Mouse (Mus musculus): ENCODE measurements around the gene Cox4i2. TPM values are rescaled to one million over a fixed set of nuclear protein-coding genes. Genes with fewer than 3 reads are reported as not detected.

Gene Cox4i2
- polyA plus RNA-seq, 1 experiment, result not detected

GRCm38 (mm10) chr2:152775357-152775756 is 21.4 kb downstream of the Cox4i2 start:
- no peak overlapping the region for H3K27ac ChIP-seq (ENCODE audit: insufficient read depth, low read depth, low read length)
- TF ChIP-seq CTCF (IDR thresholded peaks at IDR 0.05; ENCODE audit: insufficient read depth, low read depth, low read length) (no peak), POLR2A (IDR thresholded peaks at IDR 0.05; ENCODE audit: insufficient read depth, low read depth, low read length) (no peak)
- H3K4me3 ChIP-seq (ENCODE audit: insufficient read depth, low read depth, low read length), result no peak overlapping the region
- WGBS, result 76% methylated on average over 4 of the region's 4 CpGs
- 0 out of 2 replicates have a peak, but pooled peaks cover 2% of the 10 kb centered on the region for H3K4me1 ChIP-seq (ENCODE audit: control insufficient read depth, insufficient read depth, low read length)

- WGBS, result 66% methylated on average over 3 of the region's 3 CpGs
- Histone ChIP-seq H3K27ac (ENCODE audit: insufficient read depth, low read depth, low read length) (no peak overlapping the region), H3K4me3 (ENCODE audit: insufficient read depth, low read depth, low read length) (no peak overlapping the region), H3K4me1 (ENCODE audit: control insufficient read depth, insufficient read depth, low read length) (peaks cover 8% of the 10 kb centered on the region)
- no peak for TF ChIP-seq POLR2A (IDR thresholded peaks at IDR 0.05; ENCODE audit: insufficient read depth, low read depth, low read length)
- TF ChIP-seq CTCF (IDR thresholded peaks at IDR 0.05; ENCODE audit: insufficient read depth, low read depth, low read length), result no peak
Measured at GRCm38 (mm10) chr2:152776019-152776418, 22.0 kb downstream of the Cox4i2 start.

- no peak overlapping the region for H3K27ac ChIP-seq (ENCODE audit: insufficient read depth, low read depth, low read length)
- H3K4me3 ChIP-seq (ENCODE audit: insufficient read depth, low read depth, low read length), result no peak overlapping the region
Measured at GRCm38 (mm10) chr2:152776435-152776834, 22.5 kb downstream of the Cox4i2 start.

GRCm38 (mm10) chr2:152777081-152777480 is 23.1 kb downstream of the Cox4i2 start:
- Histone ChIP-seq H3K4me3 (ENCODE audit: insufficient read depth, low read depth, low read length) (no peak overlapping the region), H3K4me1 (ENCODE audit: control insufficient read depth, insufficient read depth, low read length) (peaks cover 19% of the 10 kb centered on the region), H3K27ac (ENCODE audit: insufficient read depth, low read depth, low read length) (no peak overlapping the region)
- TF ChIP-seq CTCF (IDR thresholded peaks at IDR 0.05; ENCODE audit: insufficient read depth, low read depth, low read length) (no peak), POLR2A (IDR thresholded peaks at IDR 0.05; ENCODE audit: insufficient read depth, low read depth, low read length) (no peak)
- WGBS, result 93% methylated on average over 3 of the region's 3 CpGs

More at GRCm38 (mm10) chr2:152776435-152776834, 22.5 kb downstream of the Cox4i2 start:
- no peak for TF ChIP-seq POLR2A (IDR thresholded peaks at IDR 0.05; ENCODE audit: insufficient read depth, low read depth, low read length)
- TF ChIP-seq CTCF (IDR thresholded peaks at IDR 0.05; ENCODE audit: insufficient read depth, low read depth, low read length), result no peak
- 66% methylated on average over 2 of the region's 2 CpGs for WGBS
- peaks cover 13% of the 10 kb centered on the region for H3K4me1 ChIP-seq (ENCODE audit: control insufficient read depth, insufficient read depth, low read length)

- peaks cover 35% of the 10 kb centered on the region for H3K4me1 ChIP-seq (ENCODE audit: control insufficient read depth, insufficient read depth, low read length)
- 92% methylated on average over 2 of the region's 2 CpGs for WGBS
- H3K4me3 ChIP-seq (ENCODE audit: insufficient read depth, low read depth, low read length), result no peak overlapping the region
- no peak overlapping the region for H3K27ac ChIP-seq (ENCODE audit: insufficient read depth, low read depth, low read length)
- TF ChIP-seq CTCF (IDR thresholded peaks at IDR 0.05; ENCODE audit: insufficient read depth, low read depth, low read length) (no peak), POLR2A (IDR thresholded peaks at IDR 0.05; ENCODE audit: insufficient read depth, low read depth, low read length) (no peak)
Measured at GRCm38 (mm10) chr2:152780466-152780865, 26.5 kb downstream of the Cox4i2 start.

GRCm38 (mm10) chr2:152781031-152781711 is 27.2 kb downstream of the Cox4i2 start:
- H3K27ac ChIP-seq (ENCODE audit: insufficient read depth, low read depth, low read length), result no peak overlapping the region
- H3K4me3 ChIP-seq (ENCODE audit: insufficient read depth, low read depth, low read length), result no peak overlapping the region
- peaks cover 41% of the 10 kb centered on the region for H3K4me1 ChIP-seq (ENCODE audit: control insufficient read depth, insufficient read depth, low read length)
- WGBS, result 72% methylated on average over 3 of the region's 3 CpGs
- TF ChIP-seq POLR2A (IDR thresholded peaks at IDR 0.05; ENCODE audit: insufficient read depth, low read depth, low read length) (no peak), CTCF (IDR thresholded peaks at IDR 0.05; ENCODE audit: insufficient read depth, low read depth, low read length) (no peak)

- TF ChIP-seq CTCF (IDR thresholded peaks at IDR 0.05; ENCODE audit: insufficient read depth, low read depth, low read length) (no peak), POLR2A (IDR thresholded peaks at IDR 0.05; ENCODE audit: insufficient read depth, low read depth, low read length) (no peak)
- H3K4me3 ChIP-seq (ENCODE audit: insufficient read depth, low read depth, low read length), result no peak overlapping the region
- WGBS, result 78% methylated on average over 5 of the region's 5 CpGs
- H3K4me1 ChIP-seq (ENCODE audit: control insufficient read depth, insufficient read depth, low read length), result peaks cover 39% of the 10 kb centered on the region
- H3K27ac ChIP-seq (ENCODE audit: insufficient read depth, low read depth, low read length), result no peak overlapping the region
Measured at GRCm38 (mm10) chr2:152782656-152783055, 28.7 kb downstream of the Cox4i2 start.

GRCm38 (mm10) chr2:152783241-152783640 is 29.3 kb downstream of the Cox4i2 start:
- Histone ChIP-seq H3K4me3 (ENCODE audit: insufficient read depth, low read depth, low read length) (no peak overlapping the region), H3K27ac (ENCODE audit: insufficient read depth, low read depth, low read length) (no peak overlapping the region), H3K4me1 (ENCODE audit: control insufficient read depth, insufficient read depth, low read length) (peaks cover 39% of the 10 kb centered on the region)
- 95% methylated on average over 5 of the region's 5 CpGs for WGBS
- no peak for TF ChIP-seq POLR2A (IDR thresholded peaks at IDR 0.05; ENCODE audit: insufficient read depth, low read depth, low read length)
- TF ChIP-seq CTCF (IDR thresholded peaks at IDR 0.05; ENCODE audit: insufficient read depth, low read depth, low read length), result no peak

- Histone ChIP-seq H3K4me3 (ENCODE audit: insufficient read depth, low read depth, low read length) (no peak overlapping the region), H3K27ac (ENCODE audit: insufficient read depth, low read depth, low read length) (peak overlapping the region; percentile 92), H3K4me1 (ENCODE audit: control insufficient read depth, insufficient read depth, low read length) (peaks cover 50% of the 10 kb centered on the region)
- WGBS, result 88% methylated on average over 8 of the region's 8 CpGs
- TF ChIP-seq CTCF (IDR thresholded peaks at IDR 0.05; ENCODE audit: insufficient read depth, low read depth, low read length), result no peak
- no peak for TF ChIP-seq POLR2A (IDR thresholded peaks at IDR 0.05; ENCODE audit: insufficient read depth, low read depth, low read length)
Measured at GRCm38 (mm10) chr2:152784640-152785039, 30.7 kb downstream of the Cox4i2 start.

All from olfactory bulb, adult 2 months (tissue).